Mouse (Mus musculus) bone marrow macrophage, adult 2 months (primary cell): ENCODE data around the gene Ldhal6b.

Source experiments
- CTCF ChIP-seq: IDR thresholded peaks from 2 replicates; pipeline ENCODE4 v1.5.1; 2012; ENCODE audit warnings: low read depth, mild to moderate bottlenecking, low read length, moderate library complexity
- POLR2A ChIP-seq: IDR thresholded peaks from 2 replicates; pipeline ENCODE4 v1.6.1; 2012; ENCODE audit warnings: mild to moderate bottlenecking, low read depth, low read length, borderline replicate concordance

GRCm38 (mm10) chr17:5410336-5410735 lies 8.2 kb downstream of the Ldhal6b start:
- TF ChIP-seq CTCF (no peak), POLR2A (no peak)
